Mouse (Mus musculus) neural tube, embryonic 14.5 days (tissue): Measurements from ENCODE around the gene Mis18bp1. TPM values are rescaled to one million over a fixed set of nuclear protein-coding genes. Genes with fewer than 3 reads are reported as not detected.

Experiments used
- polyA plus RNA-seq: library from polyadenylated mRNA; unstranded; fragments of >200 nt; fragmentation: Nextera tagmentation; extraction: Ambion mirVana; gene quantifications from 2 replicates; pipeline ENCODE4 v1.2.1, GENCODE M21; 2014

Mis18bp1 gene
- polyA plus RNA-seq, 1 experiment from 2014 or later, result 5.4 TPM

Other genes with a start within 250 kb of the Mis18bp1 start
- gene Klhl28, start 207.1 kb downstream of the Mis18bp1 start, polyA plus RNA-seq, result 38.0 and 39.7 TPM in 2 replicates
- gene Togaram1, start 206.8 kb downstream of the Mis18bp1 start, polyA plus RNA-seq, result 27.8 and 31.7 TPM in 2 replicates
- gene Prpf39, start 136.3 kb downstream of the Mis18bp1 start, polyA plus RNA-seq, result 61.3 and 64.4 TPM in 2 replicates
- gene Fkbp3, start 98.6 kb downstream of the Mis18bp1 start, polyA plus RNA-seq, result 397 and 407 TPM in 2 replicates
- gene Fancm, start 97.0 kb downstream of the Mis18bp1 start, polyA plus RNA-seq, result 9.3 and 11.4 TPM in 2 replicates
- gene Wdr20rt, start 52.9 kb upstream of the Mis18bp1 start, polyA plus RNA-seq, result not detected in 2 replicates